Mouse (Mus musculus) ES-Bruce4 (cell line): ENCODE results near the gene Abcc4. TPM values are rescaled to one million over a fixed set of nuclear protein-coding genes. Genes with fewer than 3 reads are reported as not detected.

Source experiments
- H3K27ac ChIP-seq: 2 replicates; pipeline ENCODE4 v1.5.1; 2012; ENCODE audit warnings: low read length, inconsistent platforms; ENCODE audit not compliant: insufficient read depth
- H3K27me3 ChIP-seq: 2 replicates; pipeline ENCODE4 v1.6.1; 2012; ENCODE audit warnings: mild to moderate bottlenecking, low read length, inconsistent platforms; ENCODE audit not compliant: control insufficient read depth, poor library complexity, insufficient read depth, severe bottlenecking
- H3K36me3 ChIP-seq: 2 replicates; pipeline ENCODE4 v1.6.1; 2012; ENCODE audit warnings: inconsistent platforms, mild to moderate bottlenecking, low read length, moderate library complexity; ENCODE audit not compliant: control insufficient read depth, poor library complexity, insufficient read depth, severe bottlenecking
- H3K4me1 ChIP-seq: one replicate; pipeline ENCODE4 v1.8.1; 2011; ENCODE audit warnings: low read length; ENCODE audit not compliant: control insufficient read depth, insufficient read depth
- H3K4me3 ChIP-seq: 2 replicates; pipeline ENCODE4 v1.5.1; 2011; ENCODE audit warnings: low read depth, mild to moderate bottlenecking, low read length
- H3K9ac ChIP-seq: 2 replicates; pipeline ENCODE4 v1.6.1; 2012; ENCODE audit warnings: low read depth, mild to moderate bottlenecking, inconsistent platforms; ENCODE audit not compliant: poor library complexity, severe bottlenecking
- H3K9me3 ChIP-seq: replicated peaks from 2 replicates; pipeline ENCODE4 v1.6.1; 2012; ENCODE audit warnings: mild to moderate bottlenecking, low read length, inconsistent platforms; ENCODE audit not compliant: control insufficient read depth, poor library complexity, insufficient read depth, severe bottlenecking
- CTCF ChIP-seq: IDR thresholded peaks from one replicate; pipeline ENCODE4 v1.8.1; 2011; ENCODE audit warnings: low read depth, low read length
- EP300 ChIP-seq: IDR thresholded peaks from 2 replicates; pipeline ENCODE4 v1.6.1; 2011; ENCODE audit warnings: low read depth, low read length; ENCODE audit not compliant: insufficient read depth
- POLR2A ChIP-seq: IDR thresholded peaks from one replicate; pipeline ENCODE4 v1.8.1; 2011; ENCODE audit warnings: low read length; ENCODE audit not compliant: insufficient read depth
- polyA plus RNA-seq: library from polyadenylated mRNA; stranded (reverse); fragments of >200 nt; gene quantifications from 2 replicates; pipeline ENCODE4 v1.2.4, GENCODE M21; 2011; ENCODE audit warnings: low read depth; ENCODE audit not compliant: missing spikeins, insufficient read depth, insufficient read length

Gene Abcc4
- polyA plus RNA-seq, 1 experiment, result 32.2 TPM

DNA sequence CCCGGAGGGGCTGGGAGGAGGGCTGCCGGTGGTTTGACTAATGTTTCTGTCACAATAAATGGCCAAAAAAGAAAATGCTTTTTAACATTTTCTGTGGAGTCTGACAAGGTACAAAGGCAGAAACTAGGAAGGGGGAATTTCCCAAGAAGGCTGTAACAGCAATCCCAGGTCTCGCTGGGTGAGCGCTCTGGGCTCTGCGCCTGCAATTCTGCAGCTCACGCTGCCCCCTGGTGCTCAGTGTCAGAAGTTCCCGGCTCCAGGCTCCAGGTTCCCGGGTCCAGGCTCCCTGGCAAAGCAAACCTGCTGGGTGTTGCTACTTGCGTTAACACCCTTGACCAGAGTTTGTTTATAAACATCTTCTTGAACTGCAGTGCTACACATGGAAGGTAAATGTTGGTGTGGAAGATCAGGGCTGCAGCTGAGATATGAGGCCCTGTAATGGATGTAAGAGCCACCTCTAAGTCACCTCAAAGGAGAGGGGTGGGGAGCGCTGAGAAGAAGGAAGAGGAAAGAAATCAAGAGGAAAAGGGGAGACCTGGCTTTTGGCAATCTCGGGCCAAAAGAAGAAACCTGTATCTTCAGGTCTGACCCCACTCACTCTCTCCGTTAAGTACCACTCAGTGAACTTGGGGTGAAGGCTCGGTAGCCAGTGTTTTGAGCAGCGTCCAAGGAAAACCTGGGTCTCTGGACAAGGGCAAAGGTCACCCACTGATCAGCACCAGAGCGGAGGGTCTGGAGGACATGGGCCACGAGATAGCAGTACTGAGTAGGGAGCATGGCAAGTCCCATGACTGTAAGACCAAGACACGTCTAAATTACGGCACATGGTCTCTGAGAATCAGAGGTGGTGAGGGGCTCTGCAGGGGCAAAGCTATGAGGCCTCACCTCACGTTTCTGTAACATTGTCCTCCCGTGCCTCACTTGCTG is 114.3 kb downstream of the Abcc4 start:
- Histone ChIP-seq H3K36me3 (peaks cover 43% of the 10 kb centered on the region), H3K4me1 (no peaks in the 10 kb centered on the region), H3K27ac (no peak overlapping the region), H3K9ac (no peak overlapping the region), H3K27me3 (no peaks in the 10 kb centered on the region), H3K9me3 (no peaks in the 10 kb centered on the region), H3K4me3 (no peak overlapping the region)
- no peak for TF ChIP-seq POLR2A
- no peak for TF ChIP-seq EP300
- TF ChIP-seq CTCF, result peak; percentile 68

- H3K4me1 ChIP-seq, result no peaks in the 10 kb centered on the region
- H3K27me3 ChIP-seq, result no peaks in the 10 kb centered on the region
- no peaks in the 10 kb centered on the region for H3K9me3 ChIP-seq
- H3K36me3 ChIP-seq, result peaks cover 6% of the 10 kb centered on the region; the same call in 1 of the 2 replicates
- H3K27ac ChIP-seq, result no peak overlapping the region
- H3K4me3 ChIP-seq, result no peak overlapping the region
- H3K9ac ChIP-seq, result no peak overlapping the region
- TF ChIP-seq CTCF (no peak), POLR2A (no peak), EP300 (no peak)
These were observed 123.6 kb downstream of the Abcc4 start for GRCm38 (mm10) chr14:118582333-118582941.

- Histone ChIP-seq H3K27ac (no peak overlapping the region), H3K4me3 (no peak overlapping the region), H3K4me1 (no peaks in the 10 kb centered on the region), H3K9me3 (no peaks in the 10 kb centered on the region), H3K9ac (no peak overlapping the region), H3K36me3 (peaks cover 6% of the 10 kb centered on the region; the same call in 1 of the 2 replicates), H3K27me3 (no peaks in the 10 kb centered on the region)
- TF ChIP-seq POLR2A (no peak), CTCF (no peak), EP300 (no peak)
These were observed 124.3 kb downstream of the Abcc4 start for GRCm38 (mm10) chr14:118581673-118582072.

GRCm38 (mm10) chr14:118579013-118579728 is 126.8 kb downstream of the Abcc4 start:
- Histone ChIP-seq H3K9ac (no peak overlapping the region), H3K9me3 (no peaks in the 10 kb centered on the region), H3K27ac (no peak overlapping the region), H3K36me3 (0 out of 2 replicates have a peak, but pooled peaks cover 3% of the 10 kb centered on the region), H3K27me3 (no peaks in the 10 kb centered on the region), H3K4me1 (no peaks in the 10 kb centered on the region), H3K4me3 (no peak overlapping the region)
- TF ChIP-seq CTCF (no peak), EP300 (no peak), POLR2A (no peak)

DNA sequence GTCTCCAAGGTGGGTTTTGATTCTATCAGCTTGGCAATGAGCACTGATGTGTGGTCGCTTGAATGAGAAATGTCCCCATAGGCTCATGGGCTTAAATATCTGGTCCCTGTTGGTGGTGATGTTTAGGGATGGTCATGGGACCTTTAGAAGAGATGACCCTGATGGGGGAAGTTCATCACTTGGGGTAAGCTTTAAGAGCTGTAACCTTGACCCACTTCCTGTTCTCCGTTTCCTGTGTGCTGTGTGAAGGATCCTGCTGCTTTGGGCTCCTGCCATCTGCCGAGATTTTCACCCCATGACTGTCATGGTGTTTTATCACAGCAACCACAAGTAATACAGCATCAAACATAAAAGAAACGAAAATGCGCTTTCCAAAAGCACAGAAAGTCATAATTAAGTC is 128.1 kb downstream of the Abcc4 start:
- no peaks in the 10 kb centered on the region for H3K4me1 ChIP-seq
- H3K36me3 ChIP-seq, result 0 out of 2 replicates have a peak, but pooled peaks cover 3% of the 10 kb centered on the region
- no peak overlapping the region for H3K4me3 ChIP-seq
- H3K9ac ChIP-seq, result no peak overlapping the region
- no peaks in the 10 kb centered on the region for H3K9me3 ChIP-seq
- no peak overlapping the region for H3K27ac ChIP-seq
- TF ChIP-seq EP300 (no peak), CTCF (no peak), POLR2A (no peak)
- no peaks in the 10 kb centered on the region for H3K27me3 ChIP-seq
